Mouse (Mus musculus) frontal cortex, postnatal 14 days (tissue): ENCODE data around the gene Flt1.

Experiments
- DNase-seq, 2 experiments: peaks; one replicate each; pipeline ENCODE4 v3.0.0; 2022; ENCODE audit warnings: low spot score in 2 of 2

Gene Flt1

DNA sequence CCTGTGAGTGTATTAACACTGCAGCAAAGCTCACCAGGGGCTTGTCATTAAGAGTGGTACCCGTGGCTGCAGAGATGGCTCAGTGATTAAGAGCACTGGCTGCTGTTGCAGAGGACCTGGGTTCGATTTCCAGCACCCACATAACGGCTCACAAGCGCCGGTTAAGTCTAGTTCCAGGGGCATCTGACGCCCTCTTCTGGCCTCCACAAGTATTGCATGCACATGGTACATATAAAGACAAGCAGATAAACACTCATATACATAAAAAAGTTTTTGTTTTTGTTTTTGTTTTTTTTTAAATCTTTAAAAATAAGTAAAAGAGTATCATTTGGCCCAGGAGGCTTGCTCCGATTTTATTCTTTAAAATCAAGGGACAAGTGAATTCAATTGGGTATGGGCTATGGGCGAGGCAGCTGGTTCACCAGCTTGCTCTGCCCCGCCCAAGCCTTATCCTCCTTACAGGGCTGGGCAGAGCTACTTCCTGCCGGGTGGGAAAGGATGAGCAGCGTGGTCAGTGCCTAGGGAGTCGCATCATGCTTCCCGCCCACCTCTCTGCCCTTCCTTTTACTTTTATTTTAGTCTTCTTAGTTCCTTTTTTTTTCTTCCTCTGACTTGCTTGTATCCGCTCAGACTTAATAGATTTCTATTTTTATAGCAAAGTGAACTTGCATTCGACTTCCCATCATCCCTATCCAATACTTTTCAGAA lies 57.0 kb downstream of the Flt1 start:
- no peak for DNase-seq

DNA sequence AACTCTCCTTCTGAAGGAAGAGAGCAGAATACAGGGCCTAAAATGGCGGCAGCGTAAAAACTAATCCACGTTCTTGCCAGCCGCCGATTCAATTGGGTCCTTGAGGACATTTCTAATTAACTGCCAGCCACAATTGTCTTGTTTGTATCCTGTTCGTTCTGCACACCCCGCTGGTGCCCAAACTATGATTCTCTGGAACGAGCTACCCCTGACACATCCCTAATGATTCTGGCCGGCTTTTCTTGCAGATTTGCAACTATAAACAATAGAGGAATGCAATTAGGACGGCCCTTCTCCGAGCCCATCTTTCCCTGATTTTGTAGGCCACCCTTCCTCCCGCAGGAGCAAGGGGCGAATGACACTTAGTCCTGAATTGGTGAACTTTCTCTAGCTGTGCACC lies 59.9 kb downstream of the Flt1 start:
- DNase-seq: no peak

- no peak for DNase-seq
Measured at GRCm38 (mm10) chr5:147665381-147665780, 60.4 kb downstream of the Flt1 start.

GRCm38 (mm10) chr5:147659909-147660308 lies 65.9 kb downstream of the Flt1 start:
- no peak for DNase-seq

GRCm38 (mm10) chr5:147657882-147658855 lies 67.6 kb downstream of the Flt1 start:
- DNase-seq: no peak

- no peak for DNase-seq
Measured at GRCm38 (mm10) chr5:147655761-147656160, 70.0 kb downstream of the Flt1 start.

DNA sequence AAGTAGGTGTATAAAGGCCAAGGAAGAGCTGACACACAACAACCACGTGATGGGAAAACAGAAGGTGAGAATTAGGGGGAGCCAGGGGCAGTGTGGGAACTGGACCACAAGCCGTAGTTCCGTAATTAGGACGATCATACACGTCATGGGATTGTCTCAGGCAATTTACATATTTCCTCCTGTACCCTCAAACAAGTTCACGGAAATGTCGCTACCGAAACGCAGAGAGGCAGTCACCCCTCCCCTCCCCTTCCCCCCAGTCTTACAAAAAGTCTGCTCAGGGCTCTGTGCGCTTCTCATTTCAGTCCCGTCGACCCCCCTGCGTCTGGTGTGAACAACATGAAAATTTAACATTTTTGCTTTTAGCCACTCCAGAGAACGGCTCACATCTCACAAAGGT lies 74.6 kb downstream of the Flt1 start:
- DNase-seq: no peak

DNA sequence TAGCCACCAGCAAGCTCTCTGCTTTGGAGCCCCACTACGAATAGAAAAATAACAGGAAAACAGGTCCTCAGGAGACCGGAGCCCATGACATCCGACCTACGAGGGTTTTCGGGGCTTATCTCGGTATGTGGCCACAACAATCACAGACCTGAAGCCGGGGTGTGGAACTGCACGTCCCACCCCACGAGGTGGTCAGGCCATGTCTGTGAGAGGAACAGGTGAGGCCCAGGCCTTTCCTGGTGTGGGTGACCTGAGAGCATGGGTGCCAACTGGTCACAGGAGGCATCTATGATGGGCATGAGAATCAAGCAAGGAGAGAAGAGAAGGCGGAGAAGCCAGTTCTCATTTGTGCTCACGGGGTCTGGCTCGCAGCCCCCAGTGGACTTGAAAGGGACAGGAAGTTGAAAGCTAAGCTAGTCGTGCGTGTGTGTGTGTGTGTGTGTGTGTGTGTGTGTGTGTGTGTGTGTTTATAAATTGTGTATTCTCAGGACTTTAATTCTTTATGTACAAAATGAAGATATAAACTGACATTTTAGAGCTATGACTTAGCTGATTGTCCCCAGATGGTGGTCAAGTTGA lies 79.4 kb downstream of the Flt1 start:
- DNase-seq: no peak

GRCm38 (mm10) chr5:147645001-147645645 lies 80.7 kb downstream of the Flt1 start:
- peak; percentile 33 to 68 for DNase-seq

DNA sequence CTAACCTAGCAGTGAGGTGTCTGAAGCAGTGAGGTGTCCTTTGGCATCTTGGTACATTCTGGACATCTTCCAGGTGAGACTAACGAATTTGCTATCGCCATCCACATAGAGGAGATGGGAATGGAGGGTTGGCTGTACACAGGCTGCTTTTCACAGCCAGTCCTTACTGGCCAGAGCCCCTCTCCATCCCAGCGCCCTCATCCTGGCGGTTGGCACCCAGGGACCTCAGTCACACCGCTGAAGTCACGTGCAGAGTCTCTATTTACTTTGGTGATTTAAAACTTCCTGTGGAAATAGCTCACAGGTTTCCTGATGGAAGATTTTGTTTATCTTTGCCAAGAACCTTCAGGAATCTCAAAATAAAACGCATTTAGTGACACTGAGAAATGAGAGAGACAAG lies 84.4 kb downstream of the Flt1 start:
- DNase-seq: no peak

DNA sequence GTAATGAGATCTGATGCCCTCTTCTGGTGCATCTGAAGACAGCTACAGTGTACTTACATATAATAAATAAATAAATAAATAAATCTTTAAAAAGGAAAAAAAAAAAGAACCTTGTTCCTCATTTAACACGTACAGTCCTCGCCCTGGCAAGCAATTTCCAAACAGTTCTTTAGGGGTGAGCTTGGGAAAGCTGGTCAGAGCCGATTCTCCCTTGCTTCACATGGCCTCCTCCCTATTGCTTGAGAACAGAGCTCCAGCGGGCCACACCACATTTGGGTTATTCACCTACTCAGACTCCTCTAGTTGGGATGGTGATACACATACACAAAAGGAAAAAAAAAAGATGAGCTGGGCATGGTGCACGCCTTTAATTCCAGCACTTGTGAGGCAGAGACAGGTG lies 85.9 kb downstream of the Flt1 start:
- no peak for DNase-seq

DNA sequence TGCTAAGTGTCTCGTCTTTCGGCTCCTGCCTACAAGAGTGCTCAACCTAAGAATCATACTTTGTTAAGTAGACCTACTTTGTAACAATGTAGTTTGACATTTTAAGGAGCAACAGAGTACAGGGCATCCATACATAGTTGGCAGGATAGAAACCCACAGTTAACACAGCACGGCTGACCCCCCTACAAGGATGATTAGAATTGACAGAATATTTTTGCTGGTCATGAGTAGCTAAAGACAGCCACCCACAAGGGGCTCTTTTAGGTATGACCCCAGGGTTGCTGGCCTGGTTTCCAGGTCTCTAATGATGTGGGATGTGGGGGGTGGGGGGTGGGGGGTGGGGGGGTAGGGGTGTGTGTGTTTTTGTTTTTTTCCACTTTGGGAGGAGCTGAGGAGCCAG lies 89.1 kb downstream of the Flt1 start:
- DNase-seq: no peak

DNA sequence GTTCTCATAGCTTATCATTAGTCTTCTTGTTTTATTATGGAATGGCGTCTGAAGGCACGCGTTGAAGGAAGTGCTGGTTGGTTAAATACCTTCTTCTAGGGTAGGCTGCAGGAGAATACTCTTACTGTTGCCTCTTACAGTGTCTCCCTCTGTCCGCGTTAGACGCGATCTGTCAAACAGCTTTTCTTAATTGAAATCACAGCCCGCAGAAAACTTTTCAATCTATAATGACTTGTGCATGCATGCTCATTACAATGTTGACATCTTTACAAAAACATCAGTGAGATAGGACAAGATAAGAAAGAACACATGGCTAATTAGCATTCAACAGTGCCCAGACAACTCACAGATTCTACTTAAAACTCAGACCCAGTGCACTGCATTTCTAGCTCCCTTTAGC lies 89.9 kb downstream of the Flt1 start:
- no peak for DNase-seq

GRCm38 (mm10) chr5:147634016-147634415 lies 91.8 kb downstream of the Flt1 start:
- no peak for DNase-seq

DNA sequence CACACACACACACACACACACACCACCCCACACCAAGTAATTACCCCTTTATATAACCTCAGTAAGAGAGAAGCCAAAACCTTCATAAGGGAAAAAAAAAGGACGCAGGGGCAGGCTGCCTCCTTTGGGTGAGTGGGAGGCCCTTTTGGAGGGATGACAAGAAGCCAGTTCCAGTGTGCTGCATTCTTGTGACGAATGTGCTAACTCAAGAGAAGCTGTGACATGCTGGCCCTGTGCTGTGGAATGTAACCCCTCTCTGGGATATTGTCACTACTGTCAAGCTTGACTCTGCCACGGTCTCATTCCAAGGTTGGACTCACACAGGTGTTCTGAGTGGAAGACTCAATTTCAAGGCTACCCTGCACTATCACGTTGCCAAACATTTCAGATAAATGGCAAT lies 93.1 kb downstream of the Flt1 start:
- no peak for DNase-seq

DNA sequence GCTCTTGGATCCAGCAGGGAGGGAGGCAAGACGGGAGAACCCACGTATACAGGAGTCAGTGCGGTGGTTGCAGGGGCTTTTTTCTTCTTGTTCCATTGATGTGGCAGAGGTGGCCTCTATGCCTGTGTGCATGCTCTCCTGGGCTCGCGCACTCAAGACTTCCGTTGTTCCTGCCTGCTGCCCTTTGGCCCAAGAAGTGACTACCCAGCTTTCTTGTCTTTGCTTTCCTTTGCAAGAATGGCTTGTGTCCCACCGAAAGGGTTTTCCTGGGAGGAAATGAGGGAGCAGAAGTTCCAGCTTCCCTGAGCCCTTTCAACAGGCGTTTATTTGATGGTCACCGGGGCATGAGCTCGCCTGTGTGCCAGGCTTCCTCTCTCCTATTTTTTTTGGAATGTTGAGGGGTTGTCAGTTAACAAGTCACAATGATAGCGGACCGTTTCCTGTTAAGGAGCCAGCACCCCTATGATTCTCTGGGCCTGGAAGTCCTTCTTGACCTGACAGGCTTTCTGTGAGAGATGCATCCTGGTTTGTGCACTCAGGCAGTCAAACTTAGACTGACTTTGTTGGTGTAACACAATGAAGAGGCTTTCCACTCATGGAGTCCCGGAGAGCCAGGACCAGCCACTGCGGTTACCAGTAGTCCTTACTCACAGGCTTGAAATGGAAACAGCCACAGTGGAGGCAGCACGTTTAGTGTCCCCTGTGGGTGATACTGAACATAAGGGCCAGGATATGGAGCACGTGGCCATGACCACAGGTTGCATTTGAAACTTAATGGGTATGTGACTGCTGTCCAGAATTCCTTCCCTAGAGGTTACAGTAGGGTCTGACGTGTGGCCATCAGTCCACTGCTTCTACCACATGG lies 95.2 kb downstream of the Flt1 start:
- no peak for DNase-seq

GRCm38 (mm10) chr5:147626944-147627343 lies 98.9 kb downstream of the Flt1 start:
- peak in 1 of 2 experiments; percentile 16 for DNase-seq

DNA sequence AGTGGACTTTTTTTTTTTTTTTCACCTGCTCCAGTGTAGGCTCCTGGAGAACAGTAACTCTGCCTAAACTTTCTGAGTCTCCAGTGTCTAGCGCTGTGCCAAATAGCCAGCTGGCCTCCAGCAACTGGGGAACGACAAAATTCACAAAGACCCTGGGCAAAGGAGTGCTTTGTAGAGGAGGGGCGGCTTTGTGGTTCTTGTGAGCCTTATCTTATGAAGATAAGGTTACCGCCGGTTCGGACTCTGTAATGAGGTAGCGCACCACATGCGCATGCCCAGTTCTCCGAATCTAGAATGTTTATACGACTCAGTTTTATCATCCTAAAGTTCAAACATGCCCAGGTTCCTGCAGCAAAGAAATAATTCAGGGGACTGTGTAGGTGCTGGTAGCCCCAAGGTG lies 102.1 kb downstream of the Flt1 start:
- DNase-seq: no peak

DNA sequence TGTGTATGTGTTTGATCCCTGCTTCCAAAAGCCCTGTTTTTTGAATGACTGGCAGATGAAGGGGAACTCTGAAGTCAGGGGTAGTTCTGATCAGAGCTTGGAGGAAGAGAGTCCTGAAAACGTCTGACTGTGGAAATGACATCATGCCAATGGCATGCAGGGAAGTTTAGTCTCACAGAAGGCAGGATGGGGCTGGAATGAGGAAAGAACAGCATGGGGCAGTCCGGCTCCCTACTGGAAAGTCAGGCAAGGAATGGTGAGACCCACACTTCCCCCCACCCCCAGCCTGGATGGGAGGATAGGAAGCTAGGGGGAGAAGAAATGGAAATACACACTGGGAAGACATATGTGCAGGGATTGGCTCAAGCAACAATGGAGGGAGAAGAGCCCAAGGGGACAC lies 105.6 kb downstream of the Flt1 start:
- no peak for DNase-seq

DNA sequence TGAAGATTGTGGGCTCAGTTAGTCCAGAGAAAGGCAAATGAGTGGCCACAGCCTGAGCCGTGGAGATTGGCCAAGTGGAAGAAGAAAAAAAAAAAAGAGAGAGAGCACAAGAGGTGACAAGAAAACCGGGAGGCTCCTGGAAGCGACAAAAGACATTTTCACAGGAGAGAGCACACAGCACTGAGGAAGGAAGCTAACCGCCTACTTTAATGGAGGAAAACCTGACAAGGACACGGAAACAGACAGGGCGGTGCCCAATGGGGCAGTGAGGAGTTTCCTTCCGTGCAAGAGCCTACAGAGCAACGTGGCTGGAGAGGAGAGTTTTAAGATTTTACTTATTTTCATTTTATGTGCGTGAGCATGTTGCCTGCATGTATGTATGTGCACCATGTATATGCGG lies 107.6 kb downstream of the Flt1 start:
- no peak for DNase-seq

DNA sequence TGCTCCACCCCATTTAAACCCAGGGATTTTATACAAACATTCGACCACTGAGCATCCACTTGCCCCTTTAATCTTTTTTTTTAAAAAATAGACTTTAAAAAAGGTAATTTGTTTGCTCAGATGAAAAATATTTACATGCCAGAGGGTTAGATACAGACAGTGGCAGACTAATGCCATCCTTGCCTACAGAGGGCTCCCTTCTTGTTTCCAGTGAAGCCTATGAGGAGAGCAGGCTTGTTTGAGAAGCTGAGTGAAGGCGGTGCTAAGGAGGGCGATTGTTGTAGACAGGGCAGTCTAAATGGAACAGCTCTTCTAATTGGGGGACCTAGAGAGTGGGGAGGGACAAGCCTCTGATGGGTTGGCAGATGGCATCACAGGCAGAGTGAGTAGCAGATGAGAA lies 109.4 kb downstream of the Flt1 start:
- DNase-seq: no peak
